Mouse (Mus musculus): ENCODE measurements around the gene Rgs14.

Gene Rgs14

GRCm38 (mm10) chr13:55369531-55370114 lies at the start of gene Rgs14:
Gene Rgs14 (plus strand): TSS chr13:55369732.
- DNase-seq (ENCODE audit: low read depth, low spot score), result no peak

- DNase-seq (ENCODE audit: low read depth, low spot score), result no peak
These were observed 49.5 kb upstream of the Rgs14 start, which contains the start of gene Prelid1 for GRCm38 (mm10) chr13:55319931-55320533. Gene Prelid1 (plus strand): TSS chr13:55320500.

- peak; percentile 84 for DNase-seq (ENCODE audit: low read depth, low spot score)
These were observed 48.0 kb upstream of the Rgs14 start, which contains the start of gene Rab24 for GRCm38 (mm10) chr13:55321434-55322129. Gene Rab24 (minus strand): TSS chr13:55321946.

GRCm38 (mm10) chr13:55322130-55322825 lies 47.3 kb upstream of the Rgs14 start:
- peak; percentile 50 for DNase-seq (ENCODE audit: low read depth, low spot score)

- DNase-seq (ENCODE audit: low read depth, low spot score), result no peak
These were observed 43.9 kb upstream of the Rgs14 start for GRCm38 (mm10) chr13:55325596-55325995.

- DNase-seq (ENCODE audit: low read depth, low spot score), result no peak
These were observed 42.4 kb upstream of the Rgs14 start for GRCm38 (mm10) chr13:55327169-55327568.

DNA sequence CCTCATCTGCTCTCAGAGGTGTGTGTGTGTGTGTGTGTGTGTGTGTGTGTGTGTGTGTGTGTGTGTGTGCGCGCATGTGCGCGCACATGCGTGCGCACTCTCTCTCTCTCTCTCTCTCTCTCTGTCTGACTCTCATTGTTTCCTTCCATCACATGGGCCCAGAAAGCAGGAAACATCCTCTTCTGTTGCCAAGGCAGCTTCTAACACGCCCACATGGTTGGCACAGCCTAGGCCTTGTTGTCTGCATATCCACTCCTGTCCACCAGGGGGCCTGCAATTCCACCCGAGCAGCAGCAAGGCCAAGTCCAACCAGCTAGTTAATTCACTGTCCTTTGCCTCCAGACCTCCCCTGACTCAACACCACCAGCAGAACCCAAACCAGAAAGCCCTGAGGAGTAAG lies 41.9 kb upstream of the Rgs14 start:
- DNase-seq (ENCODE audit: low read depth, low spot score), result peak; percentile 87

GRCm38 (mm10) chr13:55328171-55328570 lies 41.4 kb upstream of the Rgs14 start:
- no peak for DNase-seq (ENCODE audit: low read depth, low spot score)

DNA sequence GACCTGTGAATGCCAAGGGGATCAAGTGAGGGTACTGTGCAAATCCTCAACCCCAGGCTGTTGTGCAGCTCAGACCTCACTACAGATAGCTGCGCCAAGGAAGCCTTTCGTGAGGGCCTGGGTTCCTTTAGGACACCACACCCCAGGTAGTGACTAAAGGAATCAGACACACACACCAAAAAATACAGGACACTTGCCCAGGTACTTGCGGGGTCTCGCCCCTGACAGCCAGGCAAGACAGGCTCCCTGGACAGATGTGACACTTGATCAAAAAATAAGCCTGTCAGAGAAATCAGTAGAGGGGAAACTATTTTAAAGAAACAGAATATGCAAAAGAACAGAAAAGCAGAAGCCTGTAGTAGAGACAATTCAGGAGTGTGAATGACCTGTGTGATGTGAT lies 40.9 kb upstream of the Rgs14 start:
- no peak for DNase-seq (ENCODE audit: low read depth, low spot score)

DNA sequence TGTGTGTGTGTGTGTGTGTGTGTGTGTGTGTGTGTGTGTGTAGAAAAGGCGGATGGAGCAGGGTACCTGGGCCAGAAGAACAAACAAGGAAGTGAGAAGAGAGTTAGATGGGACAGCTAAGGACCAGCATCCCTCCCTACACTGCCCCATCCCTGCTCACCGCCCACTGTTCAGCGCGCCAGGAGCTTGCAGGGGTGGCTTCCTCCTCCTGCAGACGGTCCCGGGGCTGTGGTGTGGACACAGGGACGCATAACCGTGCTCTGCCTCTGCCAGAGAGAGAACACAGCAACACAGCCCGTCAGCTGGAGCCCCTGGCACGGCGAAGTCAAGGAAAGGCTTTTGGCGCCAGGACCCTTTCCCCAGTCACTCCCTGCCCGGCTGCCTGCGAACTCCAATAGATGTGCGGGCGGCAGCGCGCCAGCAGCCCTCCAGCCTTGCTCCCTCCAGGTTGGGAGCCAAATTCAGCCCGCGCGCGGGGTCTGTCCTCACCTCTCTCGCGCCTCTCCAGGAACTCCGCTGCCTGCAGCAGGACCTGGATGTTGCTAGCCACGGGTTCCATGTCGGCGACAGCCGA lies 40.3 kb upstream of the Rgs14 start:
- DNase-seq (ENCODE audit: low read depth, low spot score), result no peak

DNA sequence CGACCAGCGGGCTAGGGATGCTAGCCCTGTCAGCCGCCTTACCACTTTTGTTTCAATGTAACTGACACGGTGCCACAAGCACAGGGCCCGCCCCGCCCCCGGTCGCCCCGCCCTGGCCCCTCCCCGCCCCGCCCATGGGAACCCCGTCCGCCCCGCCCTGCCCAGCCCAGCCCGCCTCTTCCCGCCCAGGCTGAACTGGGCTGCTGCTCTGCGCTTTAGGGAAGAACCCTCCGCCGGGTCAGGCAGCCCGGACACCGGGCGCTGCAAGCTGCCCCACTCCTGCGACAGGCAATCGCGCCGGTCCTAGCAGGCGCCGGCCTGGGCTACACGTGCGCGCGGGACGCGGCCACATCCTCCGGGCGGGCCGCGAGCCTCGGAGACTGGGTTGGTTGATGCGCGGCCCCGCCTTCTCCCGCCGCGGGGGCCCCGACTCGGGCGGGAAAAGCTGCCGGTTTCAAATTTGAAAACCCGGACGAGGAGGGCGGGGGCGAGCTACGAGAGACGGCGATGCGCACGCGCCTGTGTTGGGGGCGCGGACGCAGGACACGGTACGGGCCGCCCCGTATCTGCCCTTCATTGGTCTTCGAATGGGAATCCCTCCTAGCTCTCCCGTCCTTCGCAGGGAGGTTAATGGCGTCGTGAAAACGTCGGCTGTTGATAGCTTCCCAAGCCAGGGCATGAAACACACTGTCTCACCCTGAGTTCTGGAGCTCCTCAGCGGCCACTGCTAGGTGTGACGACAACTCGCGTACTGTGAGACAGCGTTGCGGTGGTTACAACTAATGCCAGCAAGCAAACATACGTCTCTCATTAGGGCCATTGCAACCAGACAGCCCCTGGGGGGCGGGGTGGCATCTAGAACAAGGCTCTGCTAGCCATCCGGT lies 39.6 kb upstream of the Rgs14 start, which contains the start of gene Mxd3:
Gene Mxd3, minus strand, starts transcription at position 141 of the 884 bp plus-strand sequence.
- DNase-seq (ENCODE audit: low read depth, low spot score), result peak; percentile 91

GRCm38 (mm10) chr13:55330567-55331400 lies 38.7 kb upstream of the Rgs14 start:
- DNase-seq (ENCODE audit: low read depth, low spot score), result no peak

DNA sequence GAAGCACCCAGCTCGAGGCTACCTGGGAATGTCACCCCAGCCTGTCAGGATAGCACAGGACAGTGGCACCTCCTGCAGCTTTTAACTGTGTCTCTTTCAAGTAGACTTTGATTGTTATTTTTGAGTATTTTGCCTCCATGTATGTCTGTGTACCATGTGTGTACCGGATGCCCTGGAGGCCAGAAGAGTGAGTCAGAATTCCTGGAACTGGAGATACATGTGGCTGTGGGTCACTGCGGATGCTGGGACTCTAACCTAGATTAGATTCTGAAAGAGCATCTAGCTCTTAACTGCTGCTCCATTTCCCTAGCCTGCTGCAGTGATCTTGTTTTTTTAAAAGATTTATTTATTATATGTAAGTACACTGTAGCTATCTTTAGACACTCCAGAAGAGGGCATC lies 37.2 kb upstream of the Rgs14 start:
- no peak for DNase-seq (ENCODE audit: low read depth, low spot score)

GRCm38 (mm10) chr13:55335701-55336100 lies 33.8 kb upstream of the Rgs14 start:
- no peak for DNase-seq (ENCODE audit: low read depth, low spot score)

GRCm38 (mm10) chr13:55337341-55337975 lies 32.1 kb upstream of the Rgs14 start:
- DNase-seq (ENCODE audit: low read depth, low spot score), result no peak

- no peak for DNase-seq (ENCODE audit: low read depth, low spot score)
These were observed 31.1 kb upstream of the Rgs14 start for GRCm38 (mm10) chr13:55338131-55339054.

DNA sequence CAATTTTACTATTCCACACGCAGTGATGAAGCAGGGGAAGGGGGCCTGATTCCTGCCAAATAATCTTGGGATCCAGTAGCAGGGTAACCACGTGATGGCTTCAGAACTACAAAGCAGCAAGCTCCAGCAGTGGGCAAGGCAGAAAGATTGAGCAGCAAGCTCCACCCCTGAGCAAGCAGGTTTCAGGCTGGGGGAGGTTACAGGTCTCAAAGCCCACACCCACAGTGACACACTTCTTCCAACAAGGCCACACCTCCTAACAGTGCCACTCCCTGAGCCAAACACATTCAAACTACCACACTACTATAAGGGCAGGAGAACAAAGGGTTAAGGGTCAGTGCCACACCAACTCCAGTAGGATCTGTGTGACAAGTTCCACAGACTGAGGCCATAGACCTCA lies 30.3 kb upstream of the Rgs14 start:
- DNase-seq (ENCODE audit: low read depth, low spot score), result no peak

DNA sequence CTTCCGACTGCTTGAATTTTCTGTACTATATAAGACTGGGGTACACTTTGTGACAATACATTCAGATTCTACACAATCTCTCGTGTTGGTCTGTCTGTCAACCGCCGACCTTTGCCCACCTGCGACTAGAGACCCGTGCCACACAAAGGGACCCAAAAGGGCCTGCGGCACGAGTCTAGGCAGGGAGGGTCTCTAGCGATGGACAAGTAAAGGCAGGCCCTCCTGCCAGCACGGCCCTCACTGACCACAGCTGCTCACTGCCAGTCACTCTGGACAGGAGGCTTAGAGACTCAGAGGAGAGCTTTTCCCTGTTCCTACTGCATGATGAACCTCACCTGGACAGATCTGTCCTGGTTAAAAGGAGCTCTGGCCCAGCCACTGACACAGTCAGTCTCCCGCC lies 27.1 kb upstream of the Rgs14 start:
- DNase-seq (ENCODE audit: low read depth, low spot score), result no peak

All from forelimb bud, embryonic 11.5 days (tissue).